Mouse (Mus musculus) heart, postnatal 10 days (tissue): ENCODE results near the gene Anks1. TPM values are rescaled to one million over a fixed set of nuclear protein-coding genes. Genes with fewer than 3 reads are reported as not detected.
"Not testable (repeated sequence)": the region's sequence is repeated elsewhere in the genome, so short reads cannot be mapped to it uniquely, and the experiment has no call there.

Experiments
- DNase-seq, 2 experiments: peaks; one replicate each; pipeline ENCODE4 v3.0.0; 2021
- intact Hi-C: fragments of 180-260 bp; cut with DNase I; formaldehyde crosslinking; loops from one replicate; pipeline ENCODE4 v1.15.1; 2025
- total RNA-seq, 2 experiments: library from RNA; stranded (reverse); gene quantifications; 2 replicates each; pipeline ENCODE4 v1.2.3; 2021

The Anks1 gene
- total RNA-seq, 2 experiments from 2014 or later = 64.7 to 68.0 TPM

DNA sequence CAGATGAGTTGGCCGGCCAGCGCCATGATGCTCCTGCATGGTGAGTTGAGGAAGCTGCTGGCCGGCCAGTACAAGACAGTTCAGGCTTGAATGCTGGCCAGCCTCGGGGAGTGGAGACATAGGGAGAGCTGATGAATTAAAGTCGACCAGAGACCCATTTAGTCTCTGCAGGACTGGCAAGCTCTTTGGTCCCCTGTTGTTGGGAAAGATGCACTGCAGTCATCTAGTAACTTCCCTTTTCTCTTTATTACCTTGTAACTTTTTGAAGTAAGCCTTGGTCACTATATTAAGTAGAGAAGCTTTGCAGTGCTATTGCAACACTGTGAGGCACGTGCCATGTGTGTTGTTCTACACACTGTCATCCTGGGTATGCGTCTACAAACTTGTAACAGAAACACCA lies 16.4 kb downstream of the Anks1 start:
- no peak for DNase-seq
- intact Hi-C loops = no loop called here

DNA sequence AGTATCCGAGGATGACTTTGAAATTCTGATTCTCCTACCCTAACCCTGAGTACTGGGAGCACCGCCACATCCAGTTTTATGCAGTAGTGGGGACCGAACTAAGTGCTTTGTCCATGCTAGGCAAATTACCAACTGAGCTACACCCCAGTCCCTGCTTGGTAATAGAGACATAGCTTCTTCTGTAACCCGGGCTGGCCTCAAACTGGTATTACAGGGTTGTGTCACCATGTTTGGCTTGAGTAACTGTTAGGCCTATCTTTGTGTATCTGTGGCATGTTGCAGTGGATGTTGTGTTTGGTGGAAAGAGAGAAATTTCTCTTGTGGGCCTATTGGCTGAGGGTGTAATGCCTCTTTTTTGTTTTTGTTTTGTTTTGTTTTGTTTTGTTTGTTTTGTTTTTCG lies 21.2 kb downstream of the Anks1 start:
- intact Hi-C loops = no loop called here
- no peak for DNase-seq

DNA sequence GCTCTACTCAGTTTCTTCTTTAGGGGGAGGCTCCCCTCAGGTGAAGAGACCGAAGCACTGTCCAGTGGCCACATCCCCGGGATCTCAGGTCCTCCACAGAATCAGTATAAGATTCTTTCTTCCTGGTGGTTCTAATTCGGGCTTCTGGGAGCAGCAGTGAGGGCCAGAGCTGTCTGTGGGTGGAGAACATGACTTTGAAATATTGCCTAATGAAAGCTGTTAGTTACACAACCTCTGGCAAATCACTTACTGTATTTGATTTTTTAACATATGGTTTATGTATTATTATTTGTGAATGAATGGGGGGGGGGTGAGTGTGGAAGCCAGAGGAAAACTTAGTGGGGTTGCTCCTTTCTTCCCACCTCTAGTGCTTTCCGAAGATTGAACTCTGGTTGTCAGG lies 22.7 kb downstream of the Anks1 start:
- intact Hi-C loops = no loop called here

DNA sequence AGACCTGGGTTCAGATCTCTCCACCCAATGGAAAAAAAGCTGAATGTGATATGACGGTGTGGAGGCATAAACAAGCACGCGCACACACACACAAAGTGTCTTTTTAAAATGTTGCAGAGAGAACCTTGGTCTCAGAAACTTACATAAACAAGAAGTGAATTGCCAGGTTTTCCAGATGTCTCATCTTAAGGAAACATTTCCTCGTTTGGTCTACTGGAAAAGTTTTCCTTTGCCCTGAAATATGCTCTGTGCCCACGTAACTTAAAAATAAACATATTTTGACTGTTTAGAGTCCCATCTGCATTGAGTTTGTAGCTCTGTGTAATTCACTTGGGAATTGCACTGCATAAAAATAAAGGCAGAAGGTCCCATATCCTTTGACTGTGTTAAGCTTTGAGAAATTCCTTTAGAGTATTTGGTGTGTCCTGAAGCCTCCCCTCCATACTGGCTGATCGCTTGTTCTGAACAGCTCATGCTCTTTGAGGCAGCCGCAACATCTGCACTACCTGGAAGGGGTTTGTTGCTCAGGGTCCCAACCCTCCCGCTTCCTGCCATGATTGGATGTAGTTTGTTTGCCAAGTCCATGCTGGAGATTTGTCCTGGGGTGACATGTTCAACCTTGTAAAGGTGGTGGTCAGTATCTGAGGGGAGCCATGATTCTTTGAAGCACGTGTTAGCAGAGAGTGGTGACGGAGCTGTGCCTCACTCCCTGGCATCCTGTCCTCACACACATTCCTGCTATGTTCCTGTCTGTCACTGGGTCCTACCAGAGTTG lies 25.2 kb downstream of the Anks1 start:
- DNase-seq = no peak
- intact Hi-C loops = no loop called here

More for the DNA sequence above, 22.7 kb downstream of the Anks1 start:
- DNase-seq = no peak

DNA sequence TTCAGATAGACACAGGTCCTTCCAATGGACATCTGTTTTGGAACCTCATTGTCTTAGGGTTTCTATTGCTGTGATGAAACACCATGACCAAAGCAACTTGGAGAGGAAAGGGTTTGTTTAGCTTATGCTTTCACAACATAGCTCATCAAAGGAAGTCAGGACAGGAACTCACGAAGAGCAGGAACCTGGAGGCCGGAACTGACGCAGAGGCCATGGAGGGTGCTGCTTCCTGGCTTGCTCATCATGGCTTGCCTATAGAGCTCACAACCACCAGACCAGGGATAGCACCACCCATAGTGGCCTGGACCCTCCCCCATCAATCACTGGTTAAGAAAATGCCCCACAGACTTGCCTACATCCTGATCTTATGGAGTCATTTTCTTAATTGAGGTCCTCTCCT lies 26.0 kb downstream of the Anks1 start:
- intact Hi-C loops = no loop called here
- no peak for DNase-seq

DNA sequence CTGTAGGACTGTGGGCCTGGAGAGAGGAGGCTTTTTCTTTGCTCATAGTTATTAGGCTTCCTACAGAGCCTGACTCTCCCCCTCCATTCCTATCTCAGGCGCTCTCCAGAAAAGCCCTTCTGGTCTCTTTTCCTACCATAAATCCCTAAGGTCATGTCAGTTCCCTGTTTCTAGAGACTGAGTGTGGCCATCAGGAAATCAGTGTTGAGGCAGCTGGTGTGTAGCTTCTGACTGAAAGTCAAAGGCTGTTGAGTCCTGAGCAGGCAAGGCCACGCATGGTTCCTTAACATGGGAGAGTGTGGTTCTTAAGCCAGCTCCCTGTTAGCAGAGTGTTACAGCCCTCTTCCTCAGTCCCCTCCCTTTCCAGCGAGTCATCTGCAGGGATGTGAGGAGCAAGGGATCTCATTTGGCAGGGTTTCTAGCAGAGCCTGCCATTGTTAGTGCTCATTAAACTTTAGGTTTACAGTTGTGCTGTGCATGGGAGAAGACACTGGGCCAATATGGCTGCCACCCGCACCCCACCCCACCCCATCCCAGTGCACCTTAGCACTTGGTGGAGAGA lies 28.0 kb downstream of the Anks1 start:
- peak in 1 of 2 experiments; percentile 32 for DNase-seq
- intact Hi-C loops = no loop called here

DNA sequence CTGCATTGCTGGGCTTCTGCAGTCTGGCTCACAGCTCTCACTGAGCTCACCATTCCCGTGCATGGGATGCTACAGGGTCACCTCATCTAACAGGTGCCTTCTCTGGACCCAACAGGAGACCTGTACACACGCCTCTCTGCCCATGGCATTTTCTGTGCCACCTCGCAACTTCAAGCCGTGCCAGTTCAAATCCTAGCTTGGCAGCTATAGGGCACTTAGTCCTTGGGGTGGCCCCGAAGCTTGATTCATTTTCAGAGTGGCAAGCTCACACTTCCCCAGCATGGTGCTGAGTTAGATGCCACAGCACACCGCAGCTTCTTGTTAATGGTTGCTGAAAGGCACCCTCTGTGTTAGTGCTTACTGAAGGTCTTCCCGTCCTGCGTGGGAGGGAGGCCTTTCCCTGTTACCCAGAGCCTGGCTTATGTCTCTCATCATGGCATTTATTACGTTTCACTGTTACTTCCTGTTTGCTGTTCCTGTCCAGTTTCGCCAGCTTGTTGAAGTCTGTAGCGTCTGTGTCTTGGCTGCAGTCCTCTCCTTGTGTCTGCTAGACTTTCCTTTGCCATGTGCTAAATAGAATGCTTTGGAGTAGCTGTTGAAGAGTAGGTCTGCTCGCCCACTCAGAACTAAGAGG lies 29.1 kb downstream of the Anks1 start:
- peak; percentile 57 to 58 for DNase-seq
- intact Hi-C loops = no loop called here

DNA sequence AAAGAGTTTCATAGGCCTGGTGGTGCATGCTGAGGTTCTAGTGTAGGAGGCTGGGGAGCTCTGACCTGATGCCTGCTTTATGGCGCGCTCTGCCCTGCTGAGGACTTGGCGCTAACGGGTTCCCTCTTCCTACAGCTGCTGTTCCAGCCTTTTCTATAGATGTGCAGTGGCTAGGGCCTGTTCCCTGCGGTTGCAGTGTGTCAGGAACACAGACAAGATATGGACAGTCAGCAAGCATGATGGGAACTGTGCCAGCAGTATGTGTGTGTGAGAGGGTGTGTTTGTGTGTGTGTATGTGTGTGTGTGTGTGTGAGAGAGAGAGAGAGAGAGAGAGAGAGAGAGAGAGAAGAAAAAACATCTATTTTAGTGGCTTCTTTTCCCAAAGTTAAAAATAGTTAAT lies 29.9 kb downstream of the Anks1 start:
- intact Hi-C loops = no loop called here
- DNase-seq = peak in 1 of 2 experiments; percentile 36

DNA sequence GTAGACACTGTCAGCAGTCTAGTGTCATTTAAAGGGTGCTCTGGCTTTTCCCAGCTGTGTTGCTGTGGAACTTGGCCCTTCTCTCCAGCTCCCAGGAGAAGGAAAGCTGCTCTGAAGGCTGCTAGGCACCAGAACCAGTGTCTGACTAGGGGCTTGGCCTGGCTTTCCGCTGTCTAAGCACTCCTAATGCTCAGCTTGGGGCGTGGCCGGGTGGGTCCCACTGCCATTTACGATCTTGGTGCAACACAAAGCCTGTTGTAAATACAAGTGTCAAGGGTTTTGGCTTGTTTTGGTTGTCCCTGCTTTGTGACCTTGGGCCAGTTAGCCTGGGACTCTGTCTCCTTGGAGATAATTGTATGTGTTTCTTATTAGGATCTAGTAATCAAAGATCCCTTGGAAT lies 31.2 kb downstream of the Anks1 start:
- intact Hi-C loops = no loop called here
- DNase-seq = peak in 1 of 2 experiments; percentile 41

DNA sequence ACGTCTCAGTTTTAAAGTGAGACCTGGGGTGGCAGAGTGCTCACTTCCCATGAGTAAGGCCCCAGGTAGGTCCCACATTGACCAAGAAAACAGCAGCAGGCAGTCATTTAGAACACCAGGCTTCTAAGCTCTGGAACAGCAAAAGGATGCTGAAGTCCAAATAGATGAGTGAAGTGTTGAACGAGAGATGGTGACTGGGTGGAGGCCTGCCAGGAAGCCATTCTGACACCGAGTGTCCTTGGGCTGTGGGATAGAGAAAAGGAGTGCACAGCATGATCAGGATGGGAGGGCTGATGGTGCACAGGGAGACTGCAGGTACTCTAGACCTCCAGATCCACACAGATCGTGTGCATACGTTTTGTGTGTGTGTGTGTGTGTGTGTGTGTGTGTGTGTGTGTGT lies 32.1 kb downstream of the Anks1 start:
- intact Hi-C loops = no loop called here
- no peak for DNase-seq

DNA sequence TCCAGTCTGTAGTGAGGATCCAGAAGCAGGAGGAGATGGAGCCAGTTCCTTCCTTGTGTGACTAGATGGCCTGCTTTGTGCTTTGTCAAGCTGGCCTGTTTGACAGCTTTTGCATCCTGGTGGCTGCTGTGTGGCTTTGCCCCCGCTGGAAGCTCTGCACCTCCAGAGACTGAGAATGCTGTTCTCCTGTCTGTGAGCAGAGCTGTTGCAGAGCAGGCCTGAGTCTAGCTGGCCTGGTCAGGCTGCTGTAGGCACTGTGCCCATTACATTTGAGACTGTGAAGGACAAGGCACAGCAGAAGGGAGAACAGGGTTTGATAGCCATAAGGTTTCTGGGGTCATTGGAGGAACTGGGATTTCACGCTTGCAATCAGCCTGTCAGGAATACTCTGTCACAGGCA lies 32.6 kb downstream of the Anks1 start:
- DNase-seq = no peak
- intact Hi-C loops = no loop called here

DNA sequence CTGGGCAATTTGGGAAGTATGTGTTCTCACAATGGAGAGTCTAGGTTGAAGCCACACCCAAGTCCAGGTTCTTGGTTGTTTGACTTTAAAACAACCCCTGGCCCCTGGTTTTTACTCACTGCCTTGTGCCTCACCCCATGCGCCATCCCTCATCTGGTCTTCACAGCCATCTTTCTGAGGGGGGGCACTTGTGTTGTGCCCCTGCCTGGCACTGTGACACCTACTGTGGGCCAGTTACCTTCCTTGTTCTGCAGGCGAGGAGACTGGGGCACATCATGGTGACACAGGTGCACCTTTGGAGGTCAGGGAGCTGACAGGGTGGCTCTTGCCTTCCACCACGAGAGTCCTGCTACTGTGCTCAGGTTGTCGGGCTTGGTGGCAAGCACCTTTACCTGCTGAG lies 33.0 kb downstream of the Anks1 start:
- DNase-seq = no peak
- intact Hi-C loops = no loop called here

DNA sequence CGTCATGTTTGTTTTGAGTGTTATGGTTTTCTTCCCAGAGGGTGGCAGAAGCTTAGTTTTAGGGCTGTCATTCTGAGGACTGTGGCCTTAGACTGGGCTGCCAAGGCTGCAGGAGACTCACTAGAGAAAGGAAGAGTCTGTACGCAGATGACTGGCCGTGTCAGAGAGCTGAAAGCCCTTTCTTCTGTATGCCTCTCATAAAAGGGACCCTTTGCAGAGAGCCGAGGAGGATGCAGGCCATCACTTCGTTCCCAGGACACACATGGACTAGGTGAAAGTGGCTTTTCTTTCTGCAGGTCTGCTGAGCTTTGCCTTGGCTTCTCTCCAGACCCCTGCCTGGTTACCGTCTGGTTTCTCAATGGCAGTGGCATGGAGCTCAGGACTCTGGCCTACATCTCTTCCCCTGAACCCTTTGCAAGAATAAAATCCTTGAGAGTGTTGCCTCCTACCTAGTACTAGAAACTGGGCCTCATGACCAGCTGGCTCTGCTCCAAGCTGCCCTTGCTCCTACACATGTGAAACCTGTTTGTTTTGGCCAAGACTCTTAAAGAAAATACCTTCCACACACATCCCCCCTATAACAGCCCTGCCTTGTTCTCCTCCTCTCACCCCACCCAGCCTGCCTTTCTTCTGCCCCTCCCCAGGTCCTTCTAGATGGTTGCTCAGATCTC lies 36.6 kb downstream of the Anks1 start:
- DNase-seq = peak in 1 of 2 experiments; percentile 44

DNA sequence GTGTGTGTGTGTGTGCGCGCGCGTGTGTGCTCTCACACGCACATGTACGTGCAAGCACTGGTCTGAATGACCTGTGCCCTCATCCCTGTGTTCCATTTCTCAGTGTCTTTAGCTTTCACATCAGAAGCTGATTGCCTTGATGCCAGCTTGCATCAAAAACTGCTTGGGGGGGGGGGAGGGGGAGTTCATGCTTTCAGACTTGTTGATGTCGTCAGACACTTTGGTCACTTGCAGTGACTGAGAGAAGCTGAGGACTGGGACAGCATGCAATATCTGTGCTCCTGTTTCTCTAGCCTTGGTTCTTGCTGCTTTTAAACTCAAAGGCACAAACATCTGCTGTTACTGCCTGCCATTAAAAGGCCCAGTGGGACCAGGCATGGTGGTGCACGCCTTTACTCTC lies 37.3 kb downstream of the Anks1 start:
- intact Hi-C loops = no loop called here
- no peak for DNase-seq

More for the DNA sequence above, 36.6 kb downstream of the Anks1 start:
- intact Hi-C loops = loop anchor here (2.0 kb wide), 1 partner anchor 21 kb away; no protein-coding TSS in a partner anchor

DNA sequence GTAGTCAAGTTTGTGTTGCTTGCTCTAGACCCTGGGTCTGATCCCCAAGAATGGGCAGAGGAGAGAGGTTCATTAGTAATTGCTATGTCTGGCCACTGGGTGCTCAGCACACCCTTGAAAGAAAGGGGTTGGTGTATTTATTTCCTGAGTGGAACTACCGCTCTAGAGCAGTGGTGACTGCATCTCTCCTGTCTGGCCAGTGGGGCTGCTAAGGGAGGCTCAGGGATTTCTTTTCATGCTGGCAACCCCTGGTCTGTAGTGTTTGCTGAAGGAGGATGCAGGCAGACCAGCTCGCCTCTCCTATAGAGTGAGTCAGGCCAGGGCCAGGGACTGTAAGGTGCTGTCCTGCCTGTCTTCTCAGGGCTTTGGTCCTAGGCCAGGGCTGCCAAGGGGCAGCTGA lies 38.0 kb downstream of the Anks1 start:
- intact Hi-C loops = no loop called here
- DNase-seq = no peak

DNA sequence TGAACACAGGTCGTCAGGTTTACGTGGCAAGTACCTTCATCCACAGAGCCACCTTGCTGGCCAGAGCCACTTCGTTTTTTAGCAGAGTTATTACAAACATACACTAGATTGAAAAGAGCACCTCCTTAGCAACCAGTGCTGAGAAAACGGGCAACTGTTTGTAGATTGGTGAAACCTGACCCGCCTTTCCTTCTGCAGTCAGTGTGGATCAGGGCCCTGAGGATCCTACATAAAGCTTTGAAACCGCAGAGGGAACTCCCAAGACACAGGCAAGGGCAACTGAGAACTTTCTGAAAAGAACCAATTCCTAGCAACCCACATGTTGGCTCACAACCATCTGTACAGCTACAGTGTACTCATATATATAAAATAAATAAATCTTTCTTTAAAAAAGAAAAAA lies 44.0 kb downstream of the Anks1 start:
- DNase-seq = no peak
- intact Hi-C loops = no loop called here

DNA sequence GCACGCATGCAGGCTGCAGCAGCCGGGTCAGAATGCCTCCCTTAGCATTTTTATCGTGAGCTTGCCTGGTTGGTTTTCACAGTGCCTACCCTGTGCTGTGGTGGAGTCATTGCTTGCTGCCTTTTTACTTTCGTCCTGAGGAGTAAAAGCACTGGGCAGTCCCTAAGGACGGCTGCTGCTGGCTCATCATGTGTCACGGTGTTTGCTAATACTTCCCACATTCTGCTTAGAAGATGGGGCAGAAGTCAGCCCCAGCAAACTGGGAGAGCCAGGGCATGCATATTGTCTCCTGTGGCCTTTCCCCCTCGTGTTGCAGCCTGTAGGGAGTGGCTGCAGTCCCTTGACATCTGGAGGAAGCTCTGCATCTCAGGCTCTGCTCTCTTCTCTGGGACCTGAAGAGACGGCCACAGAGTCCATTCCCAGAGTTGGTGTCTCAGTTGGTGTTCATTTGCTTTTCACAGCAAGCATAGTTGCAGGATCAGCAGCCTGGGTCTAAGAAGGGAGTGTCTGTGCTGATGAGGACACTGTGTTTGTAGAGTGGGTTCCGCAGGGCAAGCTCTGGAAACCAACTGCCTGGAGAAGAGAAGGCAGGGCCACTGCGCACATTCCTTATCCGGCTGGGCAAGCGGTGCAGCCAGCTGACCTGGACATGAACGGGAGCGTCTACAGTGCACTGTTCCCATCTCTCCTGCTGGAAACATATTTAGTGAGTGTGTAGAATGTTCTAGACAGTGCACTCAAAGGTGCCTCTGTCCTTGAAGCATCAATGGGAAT lies 45.7 kb downstream of the Anks1 start:
- intact Hi-C loops = no loop called here
- DNase-seq = no peak

DNA sequence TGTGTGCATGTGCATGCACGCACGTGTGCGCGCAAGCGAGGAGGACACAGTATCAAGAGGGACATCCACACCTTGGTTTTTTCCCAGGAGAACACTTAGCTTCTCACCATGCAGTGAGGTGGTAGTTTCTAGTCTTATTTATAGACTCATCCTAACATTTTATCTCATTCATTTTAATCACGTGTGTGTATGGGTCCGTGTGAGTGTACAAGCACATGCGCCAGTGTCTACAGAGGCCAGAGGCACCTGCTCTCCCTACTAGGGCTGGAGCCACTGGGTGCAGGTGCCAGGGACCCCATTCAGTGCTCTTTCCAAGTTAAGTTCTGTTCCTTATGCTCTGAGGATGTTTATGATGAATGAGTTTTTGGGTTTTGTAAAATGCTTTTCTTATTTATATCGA lies 48.5 kb downstream of the Anks1 start:
- intact Hi-C loops = no loop called here
- DNase-seq = no peak

DNA sequence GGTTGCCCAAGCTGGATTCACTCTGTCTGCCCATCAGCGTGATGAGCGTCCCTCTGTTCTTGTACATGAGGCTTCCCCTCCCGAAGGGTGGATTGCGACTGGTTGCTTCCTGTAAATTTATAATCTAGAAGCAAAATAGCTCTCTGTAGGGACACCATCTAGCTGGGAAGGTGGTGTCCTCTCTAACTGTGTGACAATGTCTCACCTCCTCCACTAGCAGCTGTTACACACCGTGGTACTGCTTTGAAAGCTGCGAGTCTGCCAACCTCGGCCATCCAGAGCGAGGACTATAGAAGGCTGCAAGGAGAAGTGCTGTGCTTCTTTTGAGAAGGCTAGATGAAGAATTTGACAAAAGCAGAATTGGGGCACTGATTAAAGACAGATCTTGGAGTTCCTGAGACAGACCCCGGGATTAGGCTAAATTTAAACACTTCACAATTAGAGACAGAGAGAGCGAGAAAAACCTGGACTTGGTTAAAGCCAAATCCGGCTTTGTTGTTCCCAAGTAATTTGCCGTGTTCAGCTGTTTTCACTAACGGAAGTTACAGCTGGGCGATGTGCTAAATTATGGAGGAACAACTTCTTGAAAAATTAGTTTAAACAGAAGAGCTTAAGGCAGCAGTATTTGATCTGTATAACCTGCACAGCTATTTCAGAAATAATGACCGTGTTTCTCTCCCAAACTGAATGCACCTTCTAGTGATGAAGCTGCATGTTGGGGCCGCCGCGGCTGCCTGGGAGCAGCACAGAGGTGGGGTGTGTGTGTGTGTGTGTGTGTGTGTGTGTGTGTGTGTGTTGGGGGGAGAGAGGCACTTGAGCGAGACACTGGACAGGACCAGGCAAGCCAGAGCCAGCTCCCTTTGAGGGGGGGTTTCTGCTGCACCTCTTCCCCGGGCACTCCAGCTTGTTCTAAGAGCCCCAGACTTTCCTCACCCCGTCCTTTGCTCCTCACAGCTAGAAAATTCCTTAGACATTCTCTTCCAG lies 51.3 kb downstream of the Anks1 start:
- intact Hi-C loops = no loop called here
- DNase-seq = no peak

DNA sequence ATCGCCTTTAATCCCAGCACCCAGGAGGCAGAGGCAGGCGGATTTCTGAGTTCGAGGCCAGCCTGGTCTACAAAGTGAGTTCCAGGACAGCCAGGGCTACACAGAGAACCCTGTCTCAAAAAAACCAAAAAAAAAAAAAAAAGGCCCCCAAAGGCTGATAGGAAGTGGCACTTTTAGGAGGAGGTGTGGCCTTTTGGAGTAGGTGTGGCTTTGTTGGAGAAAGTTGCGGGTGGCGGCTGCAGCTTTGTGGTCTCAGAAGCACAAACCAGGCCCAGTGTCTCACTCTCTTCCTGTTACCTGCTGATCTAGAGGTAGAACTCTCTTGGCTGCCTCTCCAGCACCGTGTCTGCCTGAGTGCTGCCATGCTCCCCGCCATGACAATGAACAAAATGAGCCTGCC lies 54.0 kb downstream of the Anks1 start:
- intact Hi-C loops, DNase-seq: not testable (repeated sequence)
